Mouse (Mus musculus): ENCODE data around the gene Cast.

GRCm38 (mm10) chr13:74695497-74696193 is 113.0 kb downstream of the Cast start:
- no peak for TF ChIP-seq CTCF (IDR thresholded peaks at IDR 0.05 in 2 of 3, conservative IDR thresholded peaks at IDR 0.05 in 1 of 3; ENCODE audit: control insufficient read depth in 1 of 3, insufficient read depth in 1 of 3, low read depth in 2 of 3, low read length in 3 of 3, poor library complexity in 1 of 3, severe bottlenecking in 1 of 3)
- no peak for TF ChIP-seq MAX (IDR thresholded peaks at IDR 0.05; ENCODE audit: low read length)
- no peak for TF ChIP-seq EP300 (IDR thresholded peaks at IDR 0.05; ENCODE audit: low read depth in 1 of 2, low read length in 2 of 2)
- no peak for TF ChIP-seq TBP (IDR thresholded peaks at IDR 0.05; ENCODE audit: low read depth, low read length)
- no peak for TF ChIP-seq MXI1 (IDR thresholded peaks at IDR 0.05; ENCODE audit: low read depth, low read length)
- TF ChIP-seq E2F4 (IDR thresholded peaks at IDR 0.05; ENCODE audit: borderline replicate concordance, low read depth, low read length) = no peak
- no peak for TF ChIP-seq MYC (IDR thresholded peaks at IDR 0.05; ENCODE audit: low read depth, low read length)
- no peak for TF ChIP-seq JUND (IDR thresholded peaks at IDR 0.05; ENCODE audit: low read depth, low read length)
- no peak for TF ChIP-seq POLR2A (IDR thresholded peaks at IDR 0.05; ENCODE audit: control insufficient read depth in 1 of 2, insufficient read depth in 1 of 2, low read depth in 1 of 2, low read length in 2 of 2, poor library complexity in 1 of 2)

Measured in MEL (cell line).